ENCODE assay signal across 10 mouse cellular contexts in genomic region chr10:39660269-39660655, GRCm38 (mm10). TPM values are rescaled to one million over a fixed set of nuclear protein-coding genes. Genes with fewer than 3 reads are reported as not detected.
DNase-seq lines count a peak whose midpoint lies in the region; ATAC-seq and TF ChIP-seq lines count a peak whose summit lies in the region.
"Had no signal": no experiment of that assay in that cellular context is flagged by ENCODE, and none has a peak within 500 bp of the region (broad histone marks: within the 10 kb centered on the region; RNA-seq: fewer than 3 reads in every experiment).

No protein-coding gene starts in this region.

- no peaks in the 10 kb centered on the region for H3K27me3 ChIP-seq in kidney, postnatal 0 days (ENCODE audit: insufficient read depth, low read length)
- no peaks in the 10 kb centered on the region for H3K27me3 ChIP-seq in forebrain, embryonic 13.5 days
- H3K27me3 ChIP-seq in intestine, embryonic 15.5 days (replicated peaks) = no peaks in the 10 kb centered on the region
- no peaks in the 10 kb centered on the region for H3K27me3 ChIP-seq in neural tube, embryonic 13.5 days

- no peak overlapping the region for H3K4me3 ChIP-seq in kidney, postnatal 0 days (replicated peaks; ENCODE audit: low read depth, low read length)
- H3K4me3 ChIP-seq in forebrain, embryonic 13.5 days = no peak overlapping the region
- no peak overlapping the region for H3K4me3 ChIP-seq in intestine, embryonic 15.5 days (replicated peaks)
- H3K4me3 ChIP-seq in neural tube, embryonic 13.5 days = no peak overlapping the region

- peak; percentile 80 for DNase-seq in kidney, postnatal 0 days (ENCODE audit: low spot score)
- no peak for DNase-seq in kidney, postnatal 25 days
- no peak for DNase-seq in thymus, adult 18-20 months
- no peak for DNase-seq in left cerebral cortex, adult 18-20 months (ENCODE audit: low spot score in 2 of 2)
- DNase-seq in gastrocnemius, postnatal 14 days = no peak
- DNase-seq: adrenal gland, postnatal 36 days; layer of hippocampus, postnatal 36 days had no signal

- H3K27ac ChIP-seq in kidney, postnatal 0 days = peak overlapping the region; percentile 86
- peak overlapping the region; percentile 95 for H3K27ac ChIP-seq in forebrain, embryonic 13.5 days
- H3K27ac ChIP-seq in intestine, embryonic 15.5 days = peak overlapping the region; percentile 69
- H3K27ac ChIP-seq in neural tube, embryonic 13.5 days (replicated peaks) = peak overlapping the region; percentile 93

- no peak overlapping the region for H3K9ac ChIP-seq in kidney, postnatal 0 days (ENCODE audit: low read depth, low read length)
- peak overlapping the region; percentile 40; the same call in 1 of the 2 replicates for H3K9ac ChIP-seq in forebrain, embryonic 13.5 days
- no peak overlapping the region for H3K9ac ChIP-seq in intestine, embryonic 15.5 days
- 0 out of 2 replicates have a peak overlapping the region, but pooled peaks have one; percentile 9 for H3K9ac ChIP-seq in neural tube, embryonic 13.5 days

- peaks cover 25% of the 10 kb centered on the region for H3K4me1 ChIP-seq in kidney, postnatal 0 days (replicated peaks; ENCODE audit: insufficient read depth, low read length)
- H3K4me1 ChIP-seq in forebrain, embryonic 13.5 days = peaks cover 48% of the 10 kb centered on the region
- peaks cover 23% of the 10 kb centered on the region for H3K4me1 ChIP-seq in intestine, embryonic 15.5 days (replicated peaks)
- peaks cover 53% of the 10 kb centered on the region for H3K4me1 ChIP-seq in neural tube, embryonic 13.5 days (replicated peaks)

- H3K4me2 ChIP-seq in kidney, postnatal 0 days (ENCODE audit: low read length) = no peak overlapping the region
- peak overlapping the region; percentile 35; the same call in 1 of the 2 replicates for H3K4me2 ChIP-seq in forebrain, embryonic 13.5 days
- H3K4me2 ChIP-seq in intestine, embryonic 15.5 days (replicated peaks) = no peak overlapping the region
- H3K4me2 ChIP-seq in neural tube, embryonic 13.5 days = peak overlapping the region; percentile 21; the same call in 1 of the 2 replicates

- ATAC-seq in kidney, postnatal 0 days (replicated peaks; ENCODE audit: low FRiP score, low read depth) = peak; percentile 35
- no peak for ATAC-seq in forebrain, embryonic 13.5 days
- 0 out of 2 replicates have a peak, but pooled peaks have one; percentile 1 for ATAC-seq in intestine, embryonic 15.5 days
- no peak for ATAC-seq in neural tube, embryonic 13.5 days (ENCODE audit: low read depth)

- WGBS in kidney, postnatal 0 days = 29% methylated on average over 3 of the region's 3 CpGs
- WGBS in forebrain, embryonic 13.5 days = 51% methylated on average over 3 of the region's 3 CpGs
- 39% methylated on average over 3 of the region's 3 CpGs for WGBS in intestine, embryonic 15.5 days
- 45% methylated on average over 3 of the region's 3 CpGs for WGBS in neural tube, embryonic 13.5 days

- H3K9me3 ChIP-seq in kidney, postnatal 0 days (replicated peaks; ENCODE audit: low read length) = no peaks in the 10 kb centered on the region
- H3K9me3 ChIP-seq in forebrain, embryonic 13.5 days (replicated peaks) = no peaks in the 10 kb centered on the region
- H3K9me3 ChIP-seq in intestine, embryonic 15.5 days = no peaks in the 10 kb centered on the region
- no peaks in the 10 kb centered on the region for H3K9me3 ChIP-seq in neural tube, embryonic 13.5 days

- intact Hi-C loops in gastrocnemius, postnatal 14 days (cut with DNase I; ENCODE audit: low total_unique reads) = no loop called here

- H3K36me3 ChIP-seq in kidney, postnatal 0 days (ENCODE audit: insufficient read depth, low read length) = no peaks in the 10 kb centered on the region
- peaks cover 11% of the 10 kb centered on the region for H3K36me3 ChIP-seq in forebrain, embryonic 13.5 days (ENCODE audit: poor library complexity, severe bottlenecking)
- H3K36me3 ChIP-seq in intestine, embryonic 15.5 days = no peaks in the 10 kb centered on the region
- H3K36me3 ChIP-seq in neural tube, embryonic 13.5 days = no peaks in the 10 kb centered on the region

- no peak for TF ChIP-seq CTCF in kidney, postnatal 0 days (IDR thresholded peaks at IDR 0.05; ENCODE audit: low read depth)

RNA-seq across cellular contexts. Expression of gene Traf3ip2, which starts 47.5 kb away (rescaled TPM):
- 15.0 TPM in 2 replicates for polyA plus RNA-seq in kidney, postnatal 0 days (2015; fragmentation: Nextera tagmentation; extraction: Ambion mirVana)
- 3.6 and 4.6 TPM in 2 replicates for polyA plus RNA-seq in forebrain, embryonic 13.5 days (2015; fragmentation: Nextera tagmentation; extraction: Ambion mirVana)
- 25.8 and 29.4 TPM in 2 replicates for polyA plus RNA-seq in intestine, embryonic 15.5 days (2015; fragmentation: Nextera tagmentation; extraction: Ambion mirVana)
- 4.8 and 5.0 TPM in 2 replicates for polyA plus RNA-seq in neural tube, embryonic 13.5 days (2015; fragmentation: Nextera tagmentation; extraction: Ambion mirVana)
- total RNA-seq in left cerebral cortex, adult 18-20 months (2021) = 1 to 10 TPM in 1 of 2 experiments, under 1 TPM in 1; 0.91 to 1.3 TPM
- 1 to 10 TPM; 4.2 to 7.9 TPM for total RNA-seq in gastrocnemius, postnatal 14 days (2021)

Comparison
In these comparisons a context has a peak if more than half of its experiments do, and no peak if none do; other contexts are left out.
1. ATAC-seq: peak in kidney, postnatal 0 days (single experiment) and intestine, embryonic 15.5 days (single experiment); none in forebrain, embryonic 13.5 days (single experiment) and neural tube, embryonic 13.5 days (single experiment).
2. H3K4me2 ChIP-seq: peak in forebrain, embryonic 13.5 days (single experiment) and neural tube, embryonic 13.5 days (single experiment); none in kidney, postnatal 0 days (single experiment) and intestine, embryonic 15.5 days (single experiment).
3. H3K9ac ChIP-seq: peak in forebrain, embryonic 13.5 days (single experiment) and neural tube, embryonic 13.5 days (single experiment); none in kidney, postnatal 0 days (single experiment) and intestine, embryonic 15.5 days (single experiment).
4. Peak in every context shown above with its lines, with median percentiles within 50 percentile points of each other: H3K27ac ChIP-seq.